Mouse (Mus musculus): ENCODE measurements around the gene Pex14. TPM values are rescaled to one million over a fixed set of nuclear protein-coding genes. Genes with fewer than 3 reads are reported as not detected.

Gene Pex14
- polyA plus RNA-seq, 1 experiment from 2014 or later, result 64.3 TPM

GRCm38 (mm10) chr4:148928316-148928715 is 171.4 kb downstream of the Pex14 start:
- Histone ChIP-seq H3K27me3 (replicated peaks; ENCODE audit: control insufficient read depth, insufficient read depth, low read length) (no peaks in the 10 kb centered on the region), H3K27ac (ENCODE audit: low read length) (no peak overlapping the region), H3K4me3 (ENCODE audit: low read length) (no peak overlapping the region), H3K9ac (ENCODE audit: low read depth, low read length) (no peak overlapping the region), H3K36me3 (ENCODE audit: control insufficient read depth, insufficient read depth, low read length) (no peaks in the 10 kb centered on the region), H3K4me2 (ENCODE audit: low read depth, low read length) (no peak overlapping the region), H3K9me3 (ENCODE audit: control insufficient read depth, low read length) (no peaks in the 10 kb centered on the region), H3K4me1 (ENCODE audit: control insufficient read depth, insufficient read depth, low read length) (peaks cover 34% of the 10 kb centered on the region)
- ATAC-seq, result no peak
- 62% methylated on average over 9 of the region's 9 CpGs for WGBS

- 26% methylated on average over 8 of the region's 8 CpGs for WGBS
- peak; percentile 40 for ATAC-seq
- H3K4me2 ChIP-seq (ENCODE audit: low read depth, low read length), result no peak overlapping the region
Observed at GRCm38 (mm10) chr4:148926459-148926858, 173.2 kb downstream of the Pex14 start.

GRCm38 (mm10) chr4:148925589-148926359 is 173.9 kb downstream of the Pex14 start:
- H3K9me3 ChIP-seq (ENCODE audit: control insufficient read depth, low read length), result no peaks in the 10 kb centered on the region
- peaks cover 8% of the 10 kb centered on the region; the same call in 1 of the 2 replicates for H3K27me3 ChIP-seq (replicated peaks; ENCODE audit: control insufficient read depth, insufficient read depth, low read length)
- H3K4me3 ChIP-seq (ENCODE audit: low read length), result no peak overlapping the region
- peak overlapping the region; percentile 77 for H3K27ac ChIP-seq (ENCODE audit: low read length)
- peak; percentile 50 for ATAC-seq
- 37% methylated on average over 18 of the region's 18 CpGs for WGBS
- H3K4me2 ChIP-seq (ENCODE audit: low read depth, low read length), result no peak overlapping the region
- H3K36me3 ChIP-seq (ENCODE audit: control insufficient read depth, insufficient read depth, low read length), result no peaks in the 10 kb centered on the region
- H3K9ac ChIP-seq (ENCODE audit: low read depth, low read length), result peak overlapping the region; percentile 50
- peaks cover 49% of the 10 kb centered on the region for H3K4me1 ChIP-seq (ENCODE audit: control insufficient read depth, insufficient read depth, low read length)

More at GRCm38 (mm10) chr4:148926459-148926858, 173.2 kb downstream of the Pex14 start:
- peak overlapping the region; percentile 58 for H3K27ac ChIP-seq (ENCODE audit: low read length)
- no peak overlapping the region for H3K9ac ChIP-seq (ENCODE audit: low read depth, low read length)
- H3K4me1 ChIP-seq (ENCODE audit: control insufficient read depth, insufficient read depth, low read length), result peaks cover 49% of the 10 kb centered on the region
- no peaks in the 10 kb centered on the region for H3K36me3 ChIP-seq (ENCODE audit: control insufficient read depth, insufficient read depth, low read length)
- H3K4me3 ChIP-seq (ENCODE audit: low read length), result no peak overlapping the region
- H3K9me3 ChIP-seq (ENCODE audit: control insufficient read depth, low read length), result no peaks in the 10 kb centered on the region
- H3K27me3 ChIP-seq (replicated peaks; ENCODE audit: control insufficient read depth, insufficient read depth, low read length), result peaks cover 6% of the 10 kb centered on the region; the same call in 1 of the 2 replicates

- Histone ChIP-seq H3K9ac (ENCODE audit: low read depth, low read length) (0 out of 2 replicates have a peak overlapping the region, but pooled peaks have one; percentile 2), H3K36me3 (ENCODE audit: control insufficient read depth, insufficient read depth, low read length) (no peaks in the 10 kb centered on the region), H3K9me3 (ENCODE audit: control insufficient read depth, low read length) (no peaks in the 10 kb centered on the region), H3K4me3 (ENCODE audit: low read length) (no peak overlapping the region), H3K4me1 (ENCODE audit: control insufficient read depth, insufficient read depth, low read length) (peaks cover 54% of the 10 kb centered on the region), H3K27ac (ENCODE audit: low read length) (peak overlapping the region; percentile 17), H3K4me2 (ENCODE audit: low read depth, low read length) (no peak overlapping the region), H3K27me3 (replicated peaks; ENCODE audit: control insufficient read depth, insufficient read depth, low read length) (peaks cover 8% of the 10 kb centered on the region; the same call in 1 of the 2 replicates)
- ATAC-seq, result no peak
- WGBS, result 55% methylated on average over 8 of the region's 8 CpGs
Observed at GRCm38 (mm10) chr4:148923976-148924375, 175.7 kb downstream of the Pex14 start.

GRCm38 (mm10) chr4:148923414-148923813 is 176.3 kb downstream of the Pex14 start:
- H3K9ac ChIP-seq (ENCODE audit: low read depth, low read length), result no peak overlapping the region
- peak overlapping the region; percentile 17; the same call in 1 of the 2 replicates for H3K27ac ChIP-seq (ENCODE audit: low read length)
- H3K4me1 ChIP-seq (ENCODE audit: control insufficient read depth, insufficient read depth, low read length), result peaks cover 56% of the 10 kb centered on the region
- no peak overlapping the region for H3K4me2 ChIP-seq (ENCODE audit: low read depth, low read length)
- ATAC-seq, result no peak
- no peaks in the 10 kb centered on the region for H3K36me3 ChIP-seq (ENCODE audit: control insufficient read depth, insufficient read depth, low read length)
- H3K4me3 ChIP-seq (ENCODE audit: low read length), result no peak overlapping the region
- no peaks in the 10 kb centered on the region for H3K9me3 ChIP-seq (ENCODE audit: control insufficient read depth, low read length)
- peaks cover 8% of the 10 kb centered on the region; the same call in 1 of the 2 replicates for H3K27me3 ChIP-seq (replicated peaks; ENCODE audit: control insufficient read depth, insufficient read depth, low read length)
- 49% methylated on average over 9 of the region's 9 CpGs for WGBS

GRCm38 (mm10) chr4:148922221-148922700 is 177.4 kb downstream of the Pex14 start:
- peaks cover 8% of the 10 kb centered on the region; the same call in 1 of the 2 replicates for H3K27me3 ChIP-seq (replicated peaks; ENCODE audit: control insufficient read depth, insufficient read depth, low read length)
- no peaks in the 10 kb centered on the region for H3K36me3 ChIP-seq (ENCODE audit: control insufficient read depth, insufficient read depth, low read length)
- peak overlapping the region; percentile 34; the same call in 1 of the 2 replicates for H3K27ac ChIP-seq (ENCODE audit: low read length)
- H3K4me1 ChIP-seq (ENCODE audit: control insufficient read depth, insufficient read depth, low read length), result peaks cover 54% of the 10 kb centered on the region
- ATAC-seq, result no peak
- 14% methylated on average over 15 of the region's 16 CpGs for WGBS
- peak overlapping the region; percentile 32 for H3K4me2 ChIP-seq (ENCODE audit: low read depth, low read length)
- H3K4me3 ChIP-seq (ENCODE audit: low read length), result no peak overlapping the region
- H3K9me3 ChIP-seq (ENCODE audit: control insufficient read depth, low read length), result no peaks in the 10 kb centered on the region
- peak overlapping the region; percentile 26; the same call in 1 of the 2 replicates for H3K9ac ChIP-seq (ENCODE audit: low read depth, low read length)

- H3K27ac ChIP-seq (ENCODE audit: low read length), result no peak overlapping the region
Observed at GRCm38 (mm10) chr4:148920610-148921009, 179.1 kb downstream of the Pex14 start.

GRCm38 (mm10) chr4:148918707-148919447 is 180.8 kb downstream of the Pex14 start:
- H3K4me1 ChIP-seq (ENCODE audit: control insufficient read depth, insufficient read depth, low read length), result peaks cover 35% of the 10 kb centered on the region
- no peaks in the 10 kb centered on the region for H3K9me3 ChIP-seq (ENCODE audit: control insufficient read depth, low read length)
- H3K36me3 ChIP-seq (ENCODE audit: control insufficient read depth, insufficient read depth, low read length), result no peaks in the 10 kb centered on the region
- no peak overlapping the region for H3K27ac ChIP-seq (ENCODE audit: low read length)
- H3K27me3 ChIP-seq (replicated peaks; ENCODE audit: control insufficient read depth, insufficient read depth, low read length), result peaks cover 8% of the 10 kb centered on the region; the same call in 1 of the 2 replicates
- 53% methylated on average over 15 of the region's 15 CpGs for WGBS
- no peak overlapping the region for H3K4me3 ChIP-seq (ENCODE audit: low read length)
- no peak overlapping the region for H3K4me2 ChIP-seq (ENCODE audit: low read depth, low read length)
- no peak for ATAC-seq
- no peak overlapping the region for H3K9ac ChIP-seq (ENCODE audit: low read depth, low read length)

More at GRCm38 (mm10) chr4:148920610-148921009, 179.1 kb downstream of the Pex14 start:
- Histone ChIP-seq H3K4me2 (ENCODE audit: low read depth, low read length) (no peak overlapping the region), H3K4me1 (ENCODE audit: control insufficient read depth, insufficient read depth, low read length) (peaks cover 39% of the 10 kb centered on the region), H3K27me3 (replicated peaks; ENCODE audit: control insufficient read depth, insufficient read depth, low read length) (peaks cover 8% of the 10 kb centered on the region; the same call in 1 of the 2 replicates), H3K9ac (ENCODE audit: low read depth, low read length) (no peak overlapping the region), H3K4me3 (ENCODE audit: low read length) (no peak overlapping the region), H3K9me3 (ENCODE audit: control insufficient read depth, low read length) (no peaks in the 10 kb centered on the region), H3K36me3 (ENCODE audit: control insufficient read depth, insufficient read depth, low read length) (no peaks in the 10 kb centered on the region)
- ATAC-seq, result no peak
- 51% methylated on average over 11 of the region's 11 CpGs for WGBS

- H3K27me3 ChIP-seq (replicated peaks; ENCODE audit: control insufficient read depth, insufficient read depth, low read length), result no peaks in the 10 kb centered on the region
- 84% methylated on average over 15 of the region's 15 CpGs for WGBS
- no peak overlapping the region for H3K27ac ChIP-seq (ENCODE audit: low read length)
- H3K4me3 ChIP-seq (ENCODE audit: low read length), result no peak overlapping the region
- H3K9me3 ChIP-seq (ENCODE audit: control insufficient read depth, low read length), result no peaks in the 10 kb centered on the region
- no peak overlapping the region for H3K9ac ChIP-seq (ENCODE audit: low read depth, low read length)
- ATAC-seq, result no peak
- no peak overlapping the region for H3K4me2 ChIP-seq (ENCODE audit: low read depth, low read length)
- H3K4me1 ChIP-seq (ENCODE audit: control insufficient read depth, insufficient read depth, low read length), result peaks cover 27% of the 10 kb centered on the region; the same call in 1 of the 2 replicates
- no peaks in the 10 kb centered on the region for H3K36me3 ChIP-seq (ENCODE audit: control insufficient read depth, insufficient read depth, low read length)
Observed at GRCm38 (mm10) chr4:148915849-148916248, 183.8 kb downstream of the Pex14 start.

Data from intestine, embryonic 16.5 days (tissue).